ENCODE assay signal across 8 mouse cellular contexts in genomic region chr15:89373027-89373761, GRCm38 (mm10). TPM values are rescaled to one million over a fixed set of nuclear protein-coding genes. Genes with fewer than 3 reads are reported as not detected.
A peak's percentile ranks its signal among the peaks of the same experiment; 100 is the strongest.
DNase-seq lines count a peak whose midpoint lies in the region; ATAC-seq lines count a peak whose summit lies in the region.

No protein-coding gene starts in this region.

- peak overlapping the region; percentile 91 for H3K4me2 ChIP-seq in hindbrain, embryonic 15.5 days

- peak overlapping the region; percentile 89 for H3K9ac ChIP-seq in hindbrain, embryonic 15.5 days

- peak; percentile 66 for DNase-seq in WW6 (ENCODE audit: low read depth, low spot score)
- DNase-seq in cerebellum, postnatal 36 days: peak; percentile 79 to 83
- peak; percentile 81 for DNase-seq in gastrocnemius, adult 18-20 months (ENCODE audit: low spot score)
- DNase-seq in left cerebral cortex, adult 11 months (ENCODE audit: low spot score): peak; percentile 79
- DNase-seq in lung, postnatal 36 days: peak; percentile 95
- peak; percentile 88 for DNase-seq in retina, postnatal 1 day
- peak; percentile 97 for DNase-seq in thymus, postnatal 4 days

- peak; percentile 82 for ATAC-seq in hindbrain, embryonic 15.5 days (ENCODE audit: low FRiP score, low read depth)

- H3K27me3 ChIP-seq in hindbrain, embryonic 15.5 days: peaks cover 24% of the 10 kb centered on the region

- no peaks in the 10 kb centered on the region for H3K9me3 ChIP-seq in hindbrain, embryonic 15.5 days

- 2% methylated on average over 35 of the region's 35 CpGs for WGBS in hindbrain, embryonic 15.5 days

- H3K4me1 ChIP-seq in hindbrain, embryonic 15.5 days (replicated peaks): peaks cover 22% of the 10 kb centered on the region

- peak overlapping the region; percentile 97 for H3K27ac ChIP-seq in hindbrain, embryonic 15.5 days (replicated peaks)

- H3K36me3 ChIP-seq in hindbrain, embryonic 15.5 days: peaks cover 40% of the 10 kb centered on the region

- peak overlapping the region; percentile 92 for H3K4me3 ChIP-seq in hindbrain, embryonic 15.5 days

RNA-seq across cellular contexts. Expression of gene Sco2, which starts 0.5 kb away (rescaled TPM):
- total RNA-seq in gastrocnemius, adult 18-20 months (2021): 10 to 100 TPM; 12.4 to 13.9 TPM
- polyA plus RNA-seq in hindbrain, embryonic 15.5 days (2015; fragmentation: Nextera tagmentation; extraction: Ambion mirVana): 17.1 and 17.8 TPM in 2 replicates

RNA-seq across cellular contexts. Expression of gene Tymp, which starts 3.6 kb away (rescaled TPM):
- under 1 TPM; 0.31 to 0.43 TPM for total RNA-seq in gastrocnemius, adult 18-20 months (2021)
- polyA plus RNA-seq in hindbrain, embryonic 15.5 days (2015; fragmentation: Nextera tagmentation; extraction: Ambion mirVana): 1.8 and 2.6 TPM in 2 replicates

RNA-seq across cellular contexts. Expression of gene Odf3b, which starts 5.9 kb away (rescaled TPM):
- under 1 TPM in 1 of 2 experiments, not detected in 1; 0.64 TPM for total RNA-seq in gastrocnemius, adult 18-20 months (2021)
- polyA plus RNA-seq in hindbrain, embryonic 15.5 days (2015; fragmentation: Nextera tagmentation; extraction: Ambion mirVana): 2.7 and 4.5 TPM in 2 replicates

RNA-seq across cellular contexts. Expression of gene Klhdc7b, which starts 11.5 kb away (rescaled TPM):
- total RNA-seq in gastrocnemius, adult 18-20 months (2021): not detected
- 0.07 TPM in 1 of 2 replicates, not detected in the other for polyA plus RNA-seq in hindbrain, embryonic 15.5 days (2015; fragmentation: Nextera tagmentation; extraction: Ambion mirVana)

RNA-seq across cellular contexts. Expression of gene Ncaph2, which starts 17.7 kb away (rescaled TPM):
- total RNA-seq in gastrocnemius, adult 18-20 months (2021): 10 to 100 TPM; 39.2 to 46.1 TPM
- 113 and 120 TPM in 2 replicates for polyA plus RNA-seq in hindbrain, embryonic 15.5 days (2015; fragmentation: Nextera tagmentation; extraction: Ambion mirVana)

Comparison
In these comparisons a context has a peak if more than half of its experiments do, and no peak if none do; other contexts are left out.
1. Peak in every context shown above with its lines: DNase-seq, ATAC-seq, H3K4me3 ChIP-seq and H3K27ac ChIP-seq.